Mouse (Mus musculus) kidney, embryonic 14.5 days (tissue): ENCODE data around the gene Cd2. TPM values are rescaled to one million over a fixed set of nuclear protein-coding genes. Genes with fewer than 3 reads are reported as not detected.

Source experiments
- ATAC-seq: fragments of 200-750 bp; cut with Nextera tagmentation; 2 replicates; pipeline ENCODE4 v1.8.0; 2017; ENCODE audit warnings: moderate number of reproducible peaks, mild to moderate bottlenecking, moderate TSS enrichment, moderate library complexity; ENCODE audit not compliant: low FRiP score, low TSS enrichment
- H3K27ac ChIP-seq: fragments of 300-500 bp; sonication (generic); 2 replicates; pipeline ENCODE4 v1.5.1; 2014; ENCODE audit warnings: low read depth, mild to moderate bottlenecking, low read length, moderate library complexity, mixed read lengths
- H3K27me3 ChIP-seq: fragments of 300-500 bp; sonication (generic); 2 replicates; pipeline ENCODE4 v1.6.1; 2014; ENCODE audit warnings: mild to moderate bottlenecking, low read length; ENCODE audit not compliant: control insufficient read depth, insufficient read depth
- H3K36me3 ChIP-seq: fragments of 300-500 bp; sonication (generic); 2 replicates; pipeline ENCODE4 v1.6.1; 2014; ENCODE audit warnings: low read length, mixed read lengths; ENCODE audit not compliant: control insufficient read depth, insufficient read depth
- H3K4me1 ChIP-seq: fragments of 300-500 bp; sonication (generic); 2 replicates; pipeline ENCODE4 v1.6.1; 2014; ENCODE audit warnings: low read length, mixed read lengths; ENCODE audit not compliant: control insufficient read depth, insufficient read depth
- H3K4me2 ChIP-seq: fragments of 300-500 bp; sonication (generic); replicated peaks from 2 replicates; pipeline ENCODE4 v1.6.1; 2014; ENCODE audit warnings: low read depth, mild to moderate bottlenecking, low read length
- H3K4me3 ChIP-seq: fragments of 300-500 bp; sonication (generic); 2 replicates; pipeline ENCODE4 v1.5.1; 2014; ENCODE audit warnings: mild to moderate bottlenecking, low read length
- H3K9ac ChIP-seq: fragments of 300-500 bp; sonication (generic); 2 replicates; pipeline ENCODE4 v1.6.1; 2014; ENCODE audit warnings: low read depth, mild to moderate bottlenecking, low read length, moderate library complexity
- H3K9me3 ChIP-seq: fragments of 300-500 bp; sonication (generic); 2 replicates; pipeline ENCODE4 v1.6.1; 2016; ENCODE audit warnings: low read length; ENCODE audit not compliant: control insufficient read depth
- WGBS: fragments of 180-500 bp; shearing (Covaris S2); extraction: QIAGEN DNeasy Blood & Tissue Kit; methylation state at CpG from one replicate; pipeline ENCODE4 v1.1.7; 2014; 5-methylcytosine and 5-hydroxymethylcytosine counted together
- polyA plus RNA-seq: library from polyadenylated mRNA; unstranded; fragments of >200 nt; fragmentation: Nextera tagmentation; extraction: Ambion mirVana; gene quantifications from 2 replicates; pipeline ENCODE4 v1.2.1, GENCODE M21; 2014

Cd2 gene
- polyA plus RNA-seq, 1 experiment from 2014 or later: not detected

- H3K4me2 ChIP-seq: no peak overlapping the region
- H3K27ac ChIP-seq: no peak overlapping the region
- H3K4me1 ChIP-seq: 0 out of 2 replicates have a peak, but pooled peaks cover 3% of the 10 kb centered on the region
- H3K4me3 ChIP-seq: no peak overlapping the region
- H3K27me3 ChIP-seq: no peaks in the 10 kb centered on the region
- ATAC-seq: peak; percentile 44; the same call in 1 of the 2 replicates
- H3K9me3 ChIP-seq: no peaks in the 10 kb centered on the region
- no peak overlapping the region for H3K9ac ChIP-seq
- no peaks in the 10 kb centered on the region for H3K36me3 ChIP-seq
- 48% methylated on average over 9 of the region's 9 CpGs for WGBS
Measured at GRCm38 (mm10) chr3:101230201-101230600, 57.5 kb downstream of the Cd2 start.

- no peak overlapping the region for H3K9ac ChIP-seq
- WGBS: 33% methylated on average over 5 of the region's 5 CpGs
- peak; percentile 87 for ATAC-seq
- no peaks in the 10 kb centered on the region for H3K36me3 ChIP-seq
- H3K9me3 ChIP-seq: no peaks in the 10 kb centered on the region
- H3K27me3 ChIP-seq: no peaks in the 10 kb centered on the region
- H3K4me2 ChIP-seq: no peak overlapping the region
- 0 out of 2 replicates have a peak, but pooled peaks cover 3% of the 10 kb centered on the region for H3K4me1 ChIP-seq
- H3K27ac ChIP-seq: 0 out of 2 replicates have a peak overlapping the region, but pooled peaks have one; percentile 6
- H3K4me3 ChIP-seq: no peak overlapping the region
Measured at GRCm38 (mm10) chr3:101229551-101229930, 58.2 kb downstream of the Cd2 start.

GRCm38 (mm10) chr3:101228868-101229550, 58.7 kb downstream of the Cd2 start:
- Histone ChIP-seq H3K4me3 (no peak overlapping the region), H3K27ac (0 out of 2 replicates have a peak overlapping the region, but pooled peaks have one; percentile 6), H3K4me1 (0 out of 2 replicates have a peak, but pooled peaks cover 3% of the 10 kb centered on the region), H3K9ac (no peak overlapping the region), H3K36me3 (no peaks in the 10 kb centered on the region), H3K27me3 (no peaks in the 10 kb centered on the region), H3K4me2 (no peak overlapping the region), H3K9me3 (no peaks in the 10 kb centered on the region)
- ATAC-seq: no peak
- 69% methylated on average over 13 of the region's 13 CpGs for WGBS

GRCm38 (mm10) chr3:101228066-101228465, 59.7 kb downstream of the Cd2 start:
- WGBS: 60% methylated on average over 5 of the region's 5 CpGs
- Histone ChIP-seq H3K9ac (no peak overlapping the region; the same call in 1 of the 2 replicates), H3K27ac (no peak overlapping the region), H3K36me3 (no peaks in the 10 kb centered on the region), H3K4me1 (0 out of 2 replicates have a peak, but pooled peaks cover 3% of the 10 kb centered on the region), H3K4me3 (no peak overlapping the region), H3K27me3 (no peaks in the 10 kb centered on the region), H3K9me3 (no peaks in the 10 kb centered on the region), H3K4me2 (no peak overlapping the region)
- ATAC-seq: no peak

Other genes with a start within 250 kb of the Cd2 start
- 4.4 and 4.7 TPM in 2 replicates for gene Ptgfrn, start 177.7 kb downstream of the Cd2 start, polyA plus RNA-seq
- 15.1 and 16.9 TPM in 2 replicates for gene Igsf3, start 89.1 kb upstream of the Cd2 start, polyA plus RNA-seq